Mouse (Mus musculus) layer of hippocampus, adult 18-20 months (tissue): ENCODE data around the gene Cfap44. TPM values are rescaled to one million over a fixed set of nuclear protein-coding genes. Genes with fewer than 3 reads are reported as not detected.

ENCODE experiments used
- DNase-seq, 2 experiments: peaks; one replicate each; pipeline ENCODE4 v3.0.0; 2022; ENCODE audit warnings: low spot score in 2 of 2
- total RNA-seq, 2 experiments: library from RNA; stranded (reverse); gene quantifications; 2 replicates each; pipeline ENCODE4 v1.2.3; 2021

The Cfap44 gene
- total RNA-seq, 2 experiments from 2014 or later: 10.8 to 10.9 TPM

DNA sequence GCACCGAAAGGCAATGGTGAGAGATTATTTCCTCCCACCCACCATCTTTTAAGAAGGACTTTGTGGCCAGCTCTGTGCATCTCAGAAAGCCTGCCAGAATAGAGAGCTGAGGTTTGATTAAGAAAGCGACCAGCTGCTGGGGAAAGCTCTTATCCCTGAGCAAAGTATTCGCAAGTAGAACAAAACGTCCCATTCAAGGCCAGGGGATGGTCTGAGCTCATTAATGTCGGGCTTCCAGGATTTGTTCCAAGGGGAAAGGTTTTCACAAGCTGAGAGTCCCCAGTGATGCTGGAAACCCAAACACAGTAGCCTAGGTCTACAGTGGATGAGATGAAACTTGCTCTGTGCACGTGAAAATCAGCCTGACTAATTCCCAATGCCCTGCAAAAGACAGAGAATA is 99.3 kb downstream of the Cfap44 start:
- no peak for DNase-seq

DNA sequence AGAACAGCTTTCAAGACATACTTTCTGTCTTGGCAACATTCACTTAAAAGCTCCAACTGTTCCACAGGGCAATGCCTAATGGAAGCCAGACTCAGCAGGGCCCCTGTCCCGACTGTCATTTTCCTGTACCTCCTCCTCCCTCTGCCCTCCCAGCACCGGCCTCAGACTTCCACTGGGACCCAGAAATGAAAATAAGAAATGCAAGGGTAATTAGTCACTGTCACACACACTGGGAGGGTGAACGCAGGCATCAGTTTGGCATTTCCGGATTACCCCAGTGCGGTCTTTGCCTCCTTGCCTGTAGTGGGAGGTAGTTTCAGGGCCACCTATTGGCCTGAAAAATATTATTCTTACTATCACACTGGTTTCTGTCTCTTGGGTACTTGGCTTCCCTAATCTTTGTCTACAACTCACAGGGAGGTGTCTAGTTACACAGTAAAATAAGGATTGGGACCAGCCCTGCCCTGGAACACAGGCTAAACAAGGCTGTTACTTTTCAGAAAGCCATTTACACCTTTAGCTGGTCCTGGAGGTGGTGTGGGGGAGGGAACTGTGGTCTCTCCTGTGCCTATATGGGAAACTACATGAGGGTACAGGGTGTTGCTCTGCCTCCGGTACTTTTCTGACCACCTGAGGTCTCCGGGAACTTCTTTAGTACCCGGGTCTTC is 100.0 kb downstream of the Cfap44 start:
- DNase-seq: no peak

DNA sequence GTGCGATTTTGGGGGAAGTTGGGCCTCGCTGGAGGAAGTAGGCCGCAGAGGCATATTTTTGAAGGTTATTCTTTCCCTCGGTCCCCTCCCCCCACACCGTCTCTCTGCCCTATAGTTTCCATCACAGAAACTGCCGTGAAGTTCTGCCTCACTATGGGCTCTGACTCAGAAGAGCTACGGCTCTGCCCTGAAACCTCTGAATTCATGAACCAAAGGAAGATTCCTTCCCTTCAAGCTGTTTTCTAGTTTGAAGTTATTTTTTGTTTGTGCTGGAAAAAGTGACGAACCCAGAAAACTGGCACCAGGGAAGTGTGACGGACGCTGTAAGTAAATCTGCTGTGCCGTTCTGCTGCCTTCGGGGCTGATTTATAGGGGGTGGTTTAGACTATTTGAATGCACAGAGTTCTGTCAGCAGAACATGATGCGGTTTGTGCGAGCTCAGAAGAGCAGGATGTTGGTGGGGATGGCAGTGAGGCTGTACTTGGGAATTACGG is 102.4 kb downstream of the Cfap44 start:
- no peak for DNase-seq

DNA sequence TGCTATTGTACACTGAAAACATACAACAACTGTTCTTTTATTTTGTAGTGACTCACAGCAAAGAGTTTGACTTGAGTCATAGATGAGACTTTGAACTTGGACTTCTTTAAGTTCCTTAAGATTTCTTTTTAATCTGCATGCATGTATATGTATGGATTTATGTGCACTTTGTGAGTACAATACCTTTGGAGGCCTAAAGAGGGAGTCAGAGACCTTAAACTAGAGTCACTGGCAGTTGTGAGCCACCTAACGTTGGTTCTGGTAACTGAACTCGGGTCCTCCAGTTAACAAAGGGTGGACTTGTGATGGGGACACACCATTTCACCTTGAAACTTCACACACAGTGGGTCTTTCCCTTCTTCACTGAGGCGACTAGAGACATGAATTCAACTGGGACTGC is 103.9 kb downstream of the Cfap44 start:
- DNase-seq: no peak

DNA sequence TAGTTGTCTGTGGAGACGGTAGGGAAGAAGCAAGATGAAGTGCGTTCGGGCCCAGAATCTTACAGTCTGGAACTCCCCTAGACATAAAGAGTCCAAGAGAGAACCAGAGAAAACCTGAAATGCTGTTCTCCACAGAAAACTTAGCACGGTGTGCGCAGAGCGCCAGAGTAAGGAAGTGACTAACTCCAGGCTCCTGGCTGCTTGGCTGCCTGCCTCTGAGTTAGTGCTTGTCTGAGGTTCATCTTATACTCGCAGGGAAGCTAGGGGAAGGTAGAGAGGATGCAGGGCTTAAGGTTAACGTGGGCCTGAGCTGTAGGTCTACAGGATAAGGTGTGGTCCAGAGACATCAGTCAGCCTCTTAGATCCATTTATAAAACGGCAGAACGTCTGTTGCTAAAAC is 107.2 kb downstream of the Cfap44 start:
- no peak for DNase-seq

DNA sequence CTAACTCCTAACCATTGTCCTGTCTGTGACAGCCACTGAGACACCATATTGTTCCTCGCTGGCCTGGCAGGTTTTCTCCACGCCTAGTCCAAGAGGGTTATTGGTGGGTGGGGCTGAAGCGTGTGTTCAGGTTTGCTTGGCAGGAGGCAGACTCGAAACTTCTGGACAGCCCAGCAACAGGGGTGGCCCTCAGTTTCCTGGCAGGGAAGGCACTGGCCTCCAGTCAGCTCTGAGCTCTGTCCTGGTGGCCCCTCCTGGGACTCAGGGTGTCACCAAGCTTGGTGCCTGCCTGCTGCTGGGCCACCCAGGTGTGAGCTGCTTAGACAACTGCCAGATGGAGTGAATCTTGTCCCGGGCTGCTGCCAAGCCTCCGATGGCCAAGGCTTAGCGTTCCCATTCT is 107.7 kb downstream of the Cfap44 start:
- no peak for DNase-seq

DNA sequence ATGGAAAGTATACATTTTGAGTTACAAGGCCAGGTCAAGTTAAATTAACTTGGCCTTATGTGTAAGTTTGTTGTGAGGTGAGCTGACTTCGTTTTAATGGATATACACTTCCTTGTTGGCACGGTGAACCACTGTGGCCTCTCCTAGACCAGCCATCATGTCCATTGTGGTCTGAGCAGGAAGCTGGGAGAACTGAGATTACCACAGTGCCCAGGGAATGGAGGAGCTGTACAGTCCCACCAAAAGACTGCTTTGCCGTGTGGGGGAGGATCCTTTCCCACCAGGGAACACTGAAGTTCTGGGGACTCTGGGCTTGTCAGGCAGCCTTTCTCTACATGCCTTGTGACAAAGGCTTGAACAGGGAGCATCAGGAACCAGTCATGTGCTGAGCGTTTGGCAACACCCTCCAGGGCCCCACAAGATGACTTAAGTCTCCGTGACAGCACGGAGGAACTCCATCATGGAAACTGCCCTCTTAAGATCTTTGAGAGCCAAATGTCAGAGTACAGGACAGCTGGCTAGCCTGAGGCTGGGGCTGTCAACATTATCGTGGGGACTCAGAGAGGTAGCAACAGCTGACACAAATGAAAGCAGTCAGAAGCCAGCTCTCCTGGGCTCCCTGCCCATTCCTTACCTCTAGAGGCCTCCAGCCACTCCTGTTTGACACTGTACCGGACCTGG is 108.4 kb downstream of the Cfap44 start:
- no peak for DNase-seq

DNA sequence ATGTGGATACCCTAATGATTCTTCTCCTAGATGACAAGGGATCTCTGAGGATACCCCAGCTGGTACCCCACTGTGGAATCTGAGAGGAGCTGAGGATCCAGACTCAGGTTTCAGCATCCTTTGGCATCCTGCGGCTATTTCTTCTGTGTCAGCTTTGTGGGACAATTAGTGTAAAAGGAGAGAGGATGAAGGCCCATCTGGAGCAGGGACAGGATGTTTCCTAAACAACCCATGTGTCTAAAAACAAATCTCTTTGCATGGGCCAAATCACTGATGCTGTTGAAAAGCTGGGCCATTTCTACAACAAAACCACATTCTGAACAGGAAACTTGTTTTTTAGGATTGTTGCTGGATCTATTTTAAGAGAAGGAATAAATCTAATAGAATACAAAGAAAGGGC is 110.6 kb downstream of the Cfap44 start:
- DNase-seq: peak in 1 of 2 experiments; percentile 41

DNA sequence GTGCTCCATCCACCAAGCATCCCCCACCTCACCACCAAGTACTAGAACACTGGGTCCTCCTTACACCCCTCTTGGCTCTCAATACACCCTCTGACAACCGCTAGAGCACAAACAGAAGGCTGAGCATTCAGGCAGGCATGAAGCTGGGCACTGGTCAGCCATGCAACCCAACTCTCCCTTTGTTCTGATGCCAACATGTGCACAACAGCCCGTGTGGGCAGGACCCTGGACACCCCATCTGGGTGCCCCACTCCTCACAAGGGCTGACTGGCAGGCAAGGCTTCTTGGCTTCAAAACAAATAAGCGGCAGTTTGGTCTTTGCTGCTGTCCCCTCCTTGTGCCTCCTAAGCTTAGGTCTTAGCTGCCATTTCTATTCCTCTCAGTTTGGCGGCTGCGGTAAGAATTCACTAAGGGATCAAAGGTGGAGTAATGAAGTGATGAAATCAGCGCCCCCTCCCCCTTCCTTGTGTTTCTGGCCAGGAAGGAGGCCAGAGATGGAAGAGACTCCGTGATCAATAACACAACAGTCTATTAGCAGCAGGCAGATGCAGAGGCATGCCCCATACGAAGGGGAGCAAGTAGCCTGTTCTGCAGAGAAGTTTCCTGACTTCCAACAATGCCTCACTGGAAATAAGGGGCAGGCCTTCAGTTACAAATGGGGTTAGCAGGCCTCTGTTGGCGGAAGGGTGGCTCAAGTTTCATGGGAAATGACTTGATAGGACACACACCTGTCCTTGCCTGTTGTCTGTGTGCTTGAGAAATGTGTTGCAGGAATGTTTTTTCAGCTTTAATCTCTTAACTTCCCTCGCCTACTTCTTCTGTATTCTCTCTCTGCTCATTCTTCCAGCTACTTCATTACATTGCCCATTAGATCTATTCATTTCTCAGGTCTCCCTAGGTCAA is 112.7 kb downstream of the Cfap44 start:
- DNase-seq: no peak

DNA sequence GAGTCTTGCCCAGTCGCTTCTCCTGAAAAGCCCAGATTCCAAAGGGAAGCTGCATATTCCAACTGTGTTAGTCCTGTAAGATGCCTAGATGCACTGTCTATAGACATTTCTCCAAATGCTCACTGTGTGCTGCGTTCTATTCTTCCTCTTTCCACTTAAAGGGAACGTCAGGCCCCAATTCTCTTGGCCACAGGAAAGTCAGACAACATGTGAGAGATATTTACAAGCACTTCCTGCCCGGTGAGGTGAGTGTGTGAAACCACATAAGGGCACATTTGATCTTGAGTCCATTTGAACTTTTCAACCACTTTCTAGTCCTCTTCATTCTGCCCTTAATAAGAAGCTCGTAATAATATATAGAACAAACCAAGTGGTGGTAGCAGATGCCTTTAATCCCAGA is 113.4 kb downstream of the Cfap44 start:
- DNase-seq: no peak

DNA sequence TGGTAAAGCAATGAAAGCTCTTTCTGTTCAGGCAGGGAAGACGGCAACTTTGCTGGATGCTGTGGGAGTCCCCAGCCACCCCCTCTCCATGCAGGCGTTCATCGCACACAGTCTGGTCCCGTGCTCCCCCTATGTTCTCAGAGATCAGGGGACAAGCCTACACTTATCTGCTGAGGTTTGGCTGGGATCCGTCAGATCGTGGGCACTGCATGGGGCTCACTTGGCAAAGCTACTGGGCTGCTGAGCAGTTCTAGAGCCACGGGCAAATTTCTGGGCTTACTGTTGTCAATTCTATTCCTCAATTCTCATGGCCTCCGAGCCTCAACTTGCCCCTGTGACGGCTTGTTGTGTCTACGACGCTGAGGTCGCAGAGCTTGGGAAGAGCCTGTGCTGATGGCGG is 114.2 kb downstream of the Cfap44 start:
- DNase-seq: peak; percentile 32 to 70

DNA sequence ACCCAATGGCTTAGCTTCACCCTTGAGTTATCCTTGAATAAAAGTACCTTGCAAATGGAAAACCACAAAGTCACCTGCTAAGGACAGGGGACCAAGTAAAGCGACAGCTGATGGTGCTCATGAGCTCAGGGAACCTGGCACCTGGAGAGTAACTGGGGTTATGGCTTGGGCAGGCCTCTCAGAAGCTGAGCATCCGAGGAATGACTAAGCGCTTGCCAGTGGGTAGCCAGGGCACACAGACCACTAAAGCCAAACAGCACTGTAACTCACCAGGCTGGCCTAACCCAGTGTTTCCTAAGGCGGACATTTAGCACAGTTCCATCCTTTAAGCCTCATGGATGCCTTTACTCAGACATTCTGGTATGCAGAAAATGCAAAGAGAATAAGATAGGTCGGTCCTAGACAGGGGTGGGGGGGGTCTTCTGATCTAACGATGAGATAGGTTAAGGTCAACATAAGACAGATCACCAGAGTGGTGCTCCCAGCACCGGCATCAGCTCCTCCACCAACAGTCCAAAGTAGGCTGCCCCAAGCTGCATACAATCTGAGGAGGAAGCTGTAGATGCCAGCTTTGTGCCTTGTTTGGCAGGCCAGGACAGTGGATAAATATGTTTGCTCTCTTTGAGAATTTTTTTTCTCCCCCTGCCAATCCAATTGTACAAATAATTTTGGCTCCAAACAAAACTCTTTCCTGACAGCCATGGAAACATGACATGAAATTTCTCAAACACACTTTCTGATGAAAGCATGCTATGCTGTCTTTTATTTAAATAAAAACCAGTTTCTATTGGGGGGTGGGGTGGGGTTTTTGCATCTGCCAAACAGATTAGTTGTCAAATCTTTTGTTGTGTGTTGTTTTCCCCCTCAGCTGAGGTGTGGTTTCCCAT is 115.1 kb downstream of the Cfap44 start:
- no peak for DNase-seq

DNA sequence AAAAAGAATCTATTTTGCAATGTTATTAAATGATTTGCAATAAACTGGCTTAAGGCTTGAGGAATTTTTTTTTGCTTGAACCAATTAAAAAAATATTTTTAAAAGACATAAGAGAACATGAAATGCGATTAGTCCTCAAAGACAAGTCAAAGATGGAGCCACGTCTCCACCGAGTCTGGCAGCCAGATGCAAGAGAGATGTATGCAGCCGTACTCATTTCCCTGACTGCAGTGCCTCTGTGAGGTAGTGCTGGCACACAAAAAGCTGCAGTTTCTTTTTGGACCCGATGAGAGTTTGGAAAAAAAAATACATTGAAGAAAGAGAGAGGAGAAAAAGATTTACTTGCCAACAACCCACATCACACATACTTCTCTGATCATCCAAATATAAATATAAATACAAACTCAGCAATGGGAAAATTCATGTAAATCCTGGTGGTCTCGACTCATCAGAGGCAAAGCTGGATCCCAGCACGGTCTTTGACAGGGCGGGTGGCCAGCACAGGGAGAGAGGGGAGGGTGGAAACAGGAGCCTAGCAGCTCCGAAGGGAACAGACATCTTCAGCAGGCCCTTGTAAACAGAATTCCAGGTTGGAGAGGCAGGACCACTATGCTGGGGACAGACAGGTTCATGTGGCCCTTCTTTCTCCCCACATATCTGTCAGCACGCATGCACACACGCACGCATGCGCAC is 116.1 kb downstream of the Cfap44 start:
- DNase-seq: no peak

DNA sequence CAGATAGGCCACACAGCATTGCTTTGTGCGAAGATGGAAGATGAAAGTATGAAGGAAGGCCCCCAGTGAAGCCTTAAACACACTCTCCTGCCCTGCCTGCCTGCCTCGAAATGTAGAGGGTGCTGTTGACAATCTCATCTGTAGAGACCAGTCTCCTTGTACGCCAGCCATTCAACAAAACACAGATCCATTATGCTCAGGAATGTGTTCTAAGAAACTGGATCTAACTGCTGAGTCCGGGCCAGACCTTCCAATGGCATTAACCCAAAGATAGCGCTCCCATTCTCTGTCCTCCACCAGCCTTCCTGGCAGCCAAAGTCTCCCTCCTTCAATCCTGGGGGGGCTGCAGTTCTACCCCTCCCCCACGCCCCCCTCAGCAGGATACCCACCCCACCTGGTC is 121.9 kb downstream of the Cfap44 start:
- no peak for DNase-seq

DNA sequence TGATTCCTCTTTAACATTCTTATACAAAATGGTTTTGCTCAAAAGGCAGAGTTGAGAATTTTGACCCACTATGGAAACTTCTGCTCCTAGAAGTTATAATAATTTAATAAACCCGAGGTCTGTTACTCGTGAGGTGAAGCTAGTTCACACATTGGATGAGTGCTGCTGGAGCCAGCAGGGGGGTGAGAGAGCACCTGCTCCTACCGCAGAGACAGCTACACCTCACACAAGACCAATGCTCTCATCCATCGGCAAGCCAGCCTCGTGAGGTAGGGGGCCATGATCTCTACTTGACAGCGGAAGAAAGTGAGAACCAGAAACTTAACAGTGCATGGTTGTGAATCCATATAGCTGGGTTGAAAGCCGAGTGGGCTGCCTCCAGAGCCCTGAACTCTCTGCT is 129.0 kb downstream of the Cfap44 start:
- DNase-seq: no peak

DNA sequence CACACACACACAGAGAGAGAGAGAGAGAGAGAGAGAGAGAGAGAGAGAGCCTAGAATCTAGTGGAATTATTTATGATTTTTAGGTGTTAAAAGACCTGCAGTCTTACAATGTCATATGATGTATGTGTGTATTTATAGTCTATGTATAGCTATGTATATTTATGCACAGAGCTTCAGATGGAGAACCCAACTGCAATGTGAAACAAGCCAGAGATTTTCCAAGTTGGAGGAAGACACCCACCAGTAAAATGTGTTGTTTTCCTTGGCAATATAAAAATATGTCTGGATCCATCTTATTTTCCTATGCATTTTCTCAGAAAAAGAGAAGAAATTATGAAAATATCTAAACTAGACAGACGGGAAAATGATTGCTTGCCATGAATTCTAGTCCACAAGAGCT is 131.4 kb downstream of the Cfap44 start:
- no peak for DNase-seq

DNA sequence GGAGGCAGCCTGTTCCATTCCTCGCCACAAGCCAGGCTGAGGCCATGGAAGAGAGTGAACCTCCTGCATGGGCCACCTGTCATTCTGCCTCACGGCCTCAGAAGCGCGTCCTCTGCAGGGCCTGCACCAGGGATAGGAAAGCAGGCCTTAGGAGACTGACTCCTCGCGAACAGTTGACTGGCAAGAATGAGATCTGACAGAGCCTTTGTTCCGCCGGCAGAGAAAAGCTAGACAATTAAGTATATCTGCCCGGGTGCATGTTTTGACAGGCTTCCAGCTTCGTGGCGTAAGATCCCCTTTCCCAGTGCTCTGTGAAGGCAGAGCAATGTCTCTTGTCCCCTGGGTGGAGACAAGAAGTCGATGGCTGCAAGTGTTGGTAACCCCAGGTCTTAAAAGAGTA is 132.1 kb downstream of the Cfap44 start:
- DNase-seq: no peak

DNA sequence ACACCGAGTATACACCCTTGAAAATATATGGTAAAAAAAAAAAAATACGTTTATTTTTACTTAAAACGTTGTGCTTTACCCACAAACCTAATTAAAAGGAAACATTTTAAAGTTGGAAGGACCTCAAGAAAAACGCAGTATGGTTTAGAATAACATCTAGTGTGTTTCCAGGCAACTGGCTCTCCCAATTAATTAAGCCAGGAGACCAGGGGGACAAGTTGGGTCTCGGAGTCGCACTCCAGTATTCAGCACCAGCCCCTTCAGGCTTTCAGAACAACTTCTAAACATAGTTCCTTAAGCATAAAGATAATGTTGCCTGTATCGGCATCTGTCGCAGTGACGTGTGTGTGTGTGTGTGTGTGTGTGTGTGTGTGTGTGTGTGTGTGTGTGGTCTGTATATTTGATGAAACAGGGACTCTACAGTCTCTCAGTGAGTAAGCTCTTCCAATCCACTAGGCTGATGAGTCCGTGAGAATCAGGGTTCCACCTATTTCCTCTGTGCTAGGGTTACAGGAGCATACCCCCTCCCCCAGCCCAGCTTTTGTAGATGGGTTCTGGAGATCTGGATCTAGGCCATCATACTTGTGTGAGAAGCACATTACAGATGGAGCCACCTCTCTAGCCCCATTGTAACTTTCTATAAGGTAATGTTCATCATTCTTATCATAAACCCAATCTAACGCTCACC is 132.8 kb downstream of the Cfap44 start:
- DNase-seq: no peak

DNA sequence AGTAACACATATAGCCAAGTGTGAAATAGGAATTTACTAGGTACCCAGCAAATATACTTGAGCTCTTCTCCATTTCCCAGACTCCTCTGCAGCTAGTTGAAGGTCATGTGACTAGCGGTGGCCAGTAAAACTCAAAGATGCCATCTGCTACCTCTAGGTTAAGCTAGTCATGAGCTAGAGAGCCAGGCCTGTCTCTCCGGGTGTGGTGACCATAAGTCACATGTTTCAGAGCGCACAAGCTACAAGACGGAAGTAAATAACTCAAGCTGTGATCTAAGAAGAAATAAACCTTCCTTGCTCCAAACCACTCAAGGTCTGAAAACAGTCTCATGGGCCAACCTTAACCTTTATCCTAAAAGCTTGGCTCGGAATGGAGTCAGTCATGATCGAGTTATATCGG is 134.4 kb downstream of the Cfap44 start:
- DNase-seq: no peak

DNA sequence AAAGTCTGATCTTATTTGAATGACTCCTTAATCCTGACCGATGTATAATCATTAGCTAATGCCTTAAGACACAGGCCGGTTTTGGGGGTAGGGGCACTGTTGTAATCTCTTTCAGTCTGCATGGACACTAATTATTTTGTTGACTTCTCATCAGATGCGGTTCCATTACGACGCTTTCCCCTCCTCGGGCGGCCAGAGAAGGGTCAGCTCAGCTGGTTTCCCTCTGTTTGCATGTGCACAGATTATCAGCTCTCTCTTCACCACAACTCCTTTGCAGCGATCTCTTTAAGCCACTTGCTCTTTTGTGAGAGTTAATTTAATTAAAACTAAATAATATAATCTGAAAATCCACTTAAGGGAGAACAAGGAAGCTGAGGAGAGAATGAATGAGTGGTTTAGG is 135.1 kb downstream of the Cfap44 start:
- DNase-seq: no peak
